Mouse (Mus musculus) liver, embryonic 14.5 days (tissue): ENCODE results near the gene Sh2b2. TPM values are rescaled to one million over a fixed set of nuclear protein-coding genes. Genes with fewer than 3 reads are reported as not detected.

ENCODE experiments used
- ATAC-seq: fragments of 200-750 bp; cut with Nextera tagmentation; 2 replicates; pipeline ENCODE4 v1.8.0; 2017; ENCODE audit warnings: moderate number of reproducible peaks, mild to moderate bottlenecking, moderate library complexity; ENCODE audit not compliant: insufficient read depth
- DNase-seq, 3 experiments: peaks; one replicate each; pipeline ENCODE4 v3.0.0-alpha.2; 2012 to 2013; ENCODE audit warnings: low read depth in 3 of 3, low spot score in 3 of 3
- H3K27ac ChIP-seq: fragments of 300-500 bp; sonication (generic); 2 replicates; pipeline ENCODE4 v1.5.1; 2014; ENCODE audit warnings: moderate library complexity, mild to moderate bottlenecking, control low read depth, inconsistent platforms
- H3K27me3 ChIP-seq: fragments of 300-500 bp; sonication (generic); 2 replicates; pipeline ENCODE4 v1.6.1; 2014; ENCODE audit warnings: mild to moderate bottlenecking, low read length, moderate library complexity; ENCODE audit not compliant: control insufficient read depth, insufficient read depth
- H3K36me3 ChIP-seq: fragments of 300-500 bp; sonication (generic); replicated peaks from 2 replicates; pipeline ENCODE4 v1.6.1; 2014; ENCODE audit warnings: low read depth; ENCODE audit not compliant: control insufficient read depth, insufficient read depth
- H3K4me1 ChIP-seq, 2 experiments: fragments of 200-500 bp in 1 of 2; fragments of 300-500 bp in 1 of 2; sonication (generic) in 1 of 2; replicated peaks; 2 replicates each; pipeline ENCODE4 v1.6.1; 2012 to 2014; ENCODE audit warnings: antibody characterized with exemption in 1 of 2, inconsistent platforms in 1 of 2, low read length in 1 of 2; ENCODE audit not compliant: control insufficient read depth in 2 of 2, insufficient read depth in 2 of 2
- H3K4me2 ChIP-seq: fragments of 300-500 bp; sonication (generic); 2 replicates; pipeline ENCODE4 v1.6.1; 2014; ENCODE audit warnings: low read depth, mild to moderate bottlenecking, control low read depth, moderate library complexity
- H3K4me3 ChIP-seq, 2 experiments: fragments of 200-500 bp in 1 of 2; fragments of 300-500 bp in 1 of 2; sonication (generic) in 1 of 2; 2 replicates each; pipeline ENCODE4 v1.5.1; 2012 to 2014; ENCODE audit warnings: low read depth in 2 of 2, low read length in 2 of 2, mild to moderate bottlenecking in 2 of 2, control low read depth in 1 of 2, inconsistent platforms in 1 of 2, moderate library complexity in 1 of 2; ENCODE audit not compliant: insufficient read depth in 1 of 2
- H3K9ac ChIP-seq: fragments of 300-500 bp; sonication (generic); replicated peaks from 2 replicates; pipeline ENCODE4 v1.6.1; 2014; ENCODE audit warnings: mild to moderate bottlenecking, control low read depth, moderate library complexity
- H3K9me3 ChIP-seq: fragments of 300-500 bp; sonication (generic); 2 replicates; pipeline ENCODE4 v1.6.1; 2016; ENCODE audit warnings: low read length, mixed read lengths; ENCODE audit not compliant: control insufficient read depth
- CTCF ChIP-seq: IDR thresholded peaks from 2 replicates; pipeline ENCODE4 v1.5.1; 2016; ENCODE audit warnings: antibody characterized with exemption, low read depth, control low read depth
- EP300 ChIP-seq: IDR thresholded peaks from 2 replicates; pipeline ENCODE4 v1.6.1; 2016; ENCODE audit warnings: antibody characterized with exemption, low read depth
- WGBS: fragments of 180-500 bp; shearing (Covaris S2); extraction: QIAGEN DNeasy Blood & Tissue Kit; methylation state at CpG from one replicate; pipeline ENCODE4 v1.1.7; 2014; ENCODE audit not compliant: insufficient replicate concordance; 5-methylcytosine and 5-hydroxymethylcytosine counted together
- polyA plus RNA-seq, 2 experiments: library from polyadenylated mRNA; depleted of rRNA in 1 of 2; stranded (reverse) in 1 of 2; unstranded in 1 of 2; fragments of >200 nt; fragmentation: Nextera tagmentation in 1 of 2; extraction: Ambion mirVana in 1 of 2; gene quantifications; 2 replicates each; pipeline versions ENCODE4 v1.2.1 to v1.2.3; 2012 to 2014

Gene Sh2b2
- polyA plus RNA-seq, 2 experiments: 1.5 to 1.8 TPM

DNA sequence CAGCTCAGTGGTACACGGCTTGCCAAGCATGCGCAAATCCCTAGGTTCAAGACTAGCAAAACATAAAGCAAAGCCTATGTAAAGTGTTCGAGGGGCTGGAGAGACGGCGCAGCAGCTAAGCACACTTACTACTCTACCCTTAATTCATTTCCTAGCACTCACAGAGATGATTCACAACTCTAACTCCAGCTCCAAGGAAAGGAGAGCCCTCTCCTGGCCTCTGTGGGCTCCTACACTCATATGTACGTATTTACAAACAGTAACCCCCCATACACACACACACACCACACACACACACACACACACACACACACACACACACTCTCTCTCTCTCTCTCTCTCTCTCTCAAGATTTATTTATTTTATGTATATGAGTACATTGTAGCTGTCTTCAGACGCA is 62.6 kb downstream of the Sh2b2 start:
- ATAC-seq (no peak), DNase-seq (no peak)
- H3K27ac ChIP-seq: no peak overlapping the region
- no peak overlapping the region for H3K4me3 ChIP-seq
- 65% methylated on average over 7 of the region's 7 CpGs for WGBS
- no peaks in the 10 kb centered on the region for H3K27me3 ChIP-seq
- no peak overlapping the region for H3K9ac ChIP-seq
- H3K4me1 ChIP-seq: no peaks in the 10 kb centered on the region
- H3K36me3 ChIP-seq: peaks cover 23% of the 10 kb centered on the region
- TF ChIP-seq CTCF (no peak), EP300 (no peak)
- no peaks in the 10 kb centered on the region for H3K9me3 ChIP-seq
- H3K4me2 ChIP-seq: no peak overlapping the region

DNA sequence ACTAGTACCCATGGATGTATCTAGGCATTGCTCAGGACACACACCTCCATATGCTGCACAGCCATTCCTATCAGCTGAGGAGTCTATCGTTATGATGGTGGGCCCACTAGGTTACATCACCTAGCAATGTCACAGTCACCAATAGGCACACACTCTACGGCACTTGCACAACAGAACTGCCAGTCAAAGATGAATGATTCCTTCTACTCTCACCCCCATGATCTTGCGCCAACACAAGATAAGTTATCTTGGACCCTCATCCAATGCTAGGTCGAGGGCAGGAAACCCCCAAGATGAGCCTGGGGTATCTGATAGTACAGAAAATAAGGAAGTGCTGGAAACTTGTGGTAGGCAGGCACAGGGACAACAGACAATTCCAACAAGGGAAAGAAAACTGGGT is 63.5 kb downstream of the Sh2b2 start:
- no peak for DNase-seq
- no peak overlapping the region for H3K4me3 ChIP-seq
- H3K9me3 ChIP-seq: no peaks in the 10 kb centered on the region
- H3K36me3 ChIP-seq: peaks cover 15% of the 10 kb centered on the region
- no peak for ATAC-seq
- no peaks in the 10 kb centered on the region for H3K4me1 ChIP-seq
- H3K27me3 ChIP-seq: no peaks in the 10 kb centered on the region
- no peak overlapping the region for H3K27ac ChIP-seq
- 33% methylated on average over 4 of the region's 4 CpGs for WGBS
- H3K4me2 ChIP-seq: no peak overlapping the region
- no peak for TF ChIP-seq EP300
- H3K9ac ChIP-seq: no peak overlapping the region

DNA sequence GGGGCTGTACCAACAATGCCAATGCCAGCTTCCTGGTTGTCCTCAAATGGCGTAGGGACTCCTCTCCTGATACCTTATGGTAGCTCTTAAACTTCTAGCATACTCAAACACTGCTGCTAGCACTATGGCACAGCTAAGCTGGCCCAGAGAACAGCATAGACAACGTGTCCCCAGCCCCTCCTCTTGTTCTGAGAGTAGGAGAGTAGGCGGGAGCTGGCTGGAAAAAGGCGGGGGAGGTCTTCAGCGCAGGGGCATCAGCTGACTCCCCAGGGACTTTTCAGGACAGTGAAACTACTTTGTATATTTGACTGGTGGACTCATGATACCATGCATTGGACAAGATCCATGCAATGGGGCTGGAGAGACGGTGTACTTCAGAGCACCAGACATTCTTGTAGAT is 64.3 kb downstream of the Sh2b2 start:
- 73% methylated on average over 6 of the region's 6 CpGs for WGBS
- peaks cover 12% of the 10 kb centered on the region for H3K36me3 ChIP-seq
- H3K4me1 ChIP-seq: no peaks in the 10 kb centered on the region
- TF ChIP-seq EP300 (no peak), CTCF (no peak)
- no peak overlapping the region for H3K9ac ChIP-seq
- H3K27ac ChIP-seq: no peak overlapping the region
- no peak overlapping the region for H3K4me2 ChIP-seq
- no peak for DNase-seq
- no peaks in the 10 kb centered on the region for H3K27me3 ChIP-seq
- H3K9me3 ChIP-seq: no peaks in the 10 kb centered on the region
- H3K4me3 ChIP-seq: no peak overlapping the region
- no peak for ATAC-seq

DNA sequence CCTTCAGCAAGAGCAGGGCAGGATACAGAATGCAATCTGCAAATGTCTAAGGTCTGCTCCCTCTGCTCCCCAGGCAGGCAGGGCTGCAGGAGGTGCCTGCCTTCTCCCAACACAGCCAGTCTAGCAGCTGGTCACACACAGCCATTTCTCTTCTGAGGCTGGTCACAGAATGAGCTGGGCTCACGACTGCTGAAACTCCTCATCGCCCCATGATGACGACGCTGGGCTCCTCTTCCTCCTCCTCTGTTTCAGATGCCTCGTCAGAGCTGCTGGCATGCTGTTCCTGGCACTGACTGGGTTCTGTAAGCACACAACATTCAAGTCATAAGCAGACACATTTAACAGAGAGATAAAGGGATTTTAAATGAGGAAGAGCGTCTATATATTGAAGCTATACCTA is 65.2 kb downstream of the Sh2b2 start:
- TF ChIP-seq CTCF: no peak
- TF ChIP-seq EP300: no peak
- 76% methylated on average over 6 of the region's 6 CpGs for WGBS
- Histone ChIP-seq H3K9me3 (no peaks in the 10 kb centered on the region), H3K27me3 (no peaks in the 10 kb centered on the region), H3K27ac (no peak overlapping the region), H3K4me3 (no peak overlapping the region), H3K9ac (no peak overlapping the region), H3K4me1 (no peaks in the 10 kb centered on the region), H3K36me3 (peaks cover 12% of the 10 kb centered on the region), H3K4me2 (no peak overlapping the region)
- no peak for ATAC-seq
- no peak for DNase-seq

DNA sequence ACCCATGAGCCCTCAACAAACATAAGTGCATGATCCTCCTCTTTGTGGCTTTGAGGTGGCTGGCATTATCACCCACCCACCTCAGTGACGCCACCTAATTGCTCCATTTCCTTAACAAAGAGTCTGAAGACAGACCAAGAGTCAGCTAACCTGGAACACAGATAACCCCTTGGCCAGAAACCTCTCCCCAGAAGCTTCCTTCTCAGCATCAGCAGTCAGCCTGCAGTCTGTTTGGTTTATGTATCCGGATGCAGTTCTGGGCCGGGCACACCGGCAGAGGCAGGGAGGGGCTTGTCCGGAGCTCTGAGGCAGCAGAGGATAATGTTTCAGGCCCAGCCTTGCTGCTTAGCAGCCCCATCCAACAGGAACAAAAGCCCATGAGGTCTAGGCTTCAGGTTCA is 66.8 kb downstream of the Sh2b2 start:
- Histone ChIP-seq H3K9ac (no peak overlapping the region), H3K27ac (no peak overlapping the region), H3K9me3 (no peaks in the 10 kb centered on the region), H3K36me3 (peaks cover 12% of the 10 kb centered on the region), H3K4me1 (no peaks in the 10 kb centered on the region), H3K4me3 (no peak overlapping the region), H3K27me3 (no peaks in the 10 kb centered on the region), H3K4me2 (no peak overlapping the region)
- TF ChIP-seq EP300: no peak
- no peak for TF ChIP-seq CTCF
- DNase-seq: no peak
- no peak for ATAC-seq
- 64% methylated on average over 5 of the region's 5 CpGs for whole genome bisulfite sequencing
